Mouse (Mus musculus) megakaryocyte progenitor cell, adult 5-6 weeks (primary cell): ENCODE measurements at regions not wholly inside any gene's neighbourhood (a gene's known extent, or its start where the extent isn't known, plus 50 kb on each side); places are given as distances from the start of the nearest gene placed in this dataset.

ENCODE experiments used
- ATAC-seq: replicated peaks from 2 replicates; pipeline ENCODE4 v1.8.0; 2016; ENCODE audit warnings: mild to moderate bottlenecking, moderate TSS enrichment, inconsistent platforms; ENCODE audit not compliant: poor library complexity

DNA sequence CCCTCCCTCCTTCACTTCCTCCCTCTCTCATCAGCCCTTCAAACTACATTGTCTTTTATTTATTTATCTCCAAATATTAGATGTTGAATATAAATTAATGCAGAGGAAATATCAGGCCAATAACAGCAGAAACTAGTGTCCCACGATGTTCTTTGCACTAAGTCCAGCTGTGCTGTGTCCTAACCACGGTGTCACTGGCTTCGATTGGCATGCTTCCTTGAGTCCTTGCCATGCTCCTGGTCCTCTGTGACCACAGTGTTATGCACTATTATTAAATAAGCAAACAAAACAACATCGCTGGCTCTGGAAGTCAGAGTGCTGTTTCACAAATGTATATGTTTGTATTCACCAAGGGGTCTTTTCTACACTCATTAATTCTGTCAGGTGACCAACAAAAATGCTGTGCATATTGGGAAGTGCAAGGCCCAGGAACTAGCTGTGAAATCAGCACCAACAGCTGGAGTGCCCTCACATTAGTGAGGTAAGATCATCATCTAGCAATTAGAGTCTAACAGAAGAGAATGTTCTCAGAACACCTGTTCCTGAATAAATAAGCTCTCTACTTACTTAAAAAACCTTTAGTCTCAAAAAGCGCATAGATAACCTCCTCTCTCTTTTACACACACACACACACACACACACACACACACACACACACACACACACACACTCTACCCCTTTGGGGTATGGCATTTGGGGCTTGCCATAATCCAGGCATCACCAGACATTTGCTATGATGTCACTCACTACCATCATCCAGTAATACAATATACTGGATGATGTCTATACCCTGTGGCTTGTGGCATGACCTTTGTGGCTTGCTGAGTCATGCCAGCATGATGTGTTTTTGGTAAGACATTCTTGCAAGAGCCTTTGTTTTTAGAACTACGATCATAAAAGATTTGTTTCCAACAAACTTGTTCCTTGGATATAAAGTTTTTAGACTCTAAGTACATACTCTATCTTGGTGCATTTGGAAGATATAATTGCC lies 81.9 kb upstream of the Rgs2 start:
- peak; percentile 99 for ATAC-seq

DNA sequence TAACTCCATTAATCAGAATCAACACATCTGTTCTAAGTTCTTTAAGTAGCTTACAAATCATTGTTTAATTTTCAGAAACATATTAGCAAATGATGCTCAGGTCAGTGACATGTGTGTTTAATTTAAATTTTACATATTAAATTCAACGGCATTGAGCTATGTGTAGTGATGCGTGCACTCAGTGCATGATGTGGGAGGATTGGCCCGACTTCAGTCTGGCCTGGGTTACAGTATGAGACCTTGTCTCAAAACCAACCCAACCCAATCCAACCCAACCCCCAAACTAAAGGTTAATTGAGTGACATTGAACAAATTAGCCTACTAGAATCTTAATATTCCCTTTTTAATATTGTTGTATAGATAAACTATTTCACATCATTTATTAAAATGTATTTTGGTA lies 75.0 kb upstream of the Rgs2 start:
- no peak for ATAC-seq

DNA sequence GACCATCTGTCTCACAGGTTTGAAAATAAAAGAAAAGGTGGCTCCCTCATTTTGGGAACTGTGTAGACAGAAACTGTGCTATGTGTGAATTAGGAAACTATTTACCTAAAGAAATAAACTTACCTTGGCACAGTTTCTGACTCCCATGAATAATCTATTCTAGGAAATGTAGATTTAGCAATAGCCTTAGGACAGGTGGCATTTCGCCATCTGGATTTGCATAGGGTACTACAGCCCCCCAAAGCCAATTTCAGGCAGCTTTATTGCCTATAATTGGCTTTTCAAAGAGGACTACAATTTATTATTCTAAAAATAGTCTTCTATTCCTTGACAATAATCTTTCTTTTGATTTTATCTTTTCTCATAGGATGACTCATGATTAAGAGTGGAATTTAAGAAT lies 74.5 kb upstream of the Rgs2 start:
- ATAC-seq, result no peak

DNA sequence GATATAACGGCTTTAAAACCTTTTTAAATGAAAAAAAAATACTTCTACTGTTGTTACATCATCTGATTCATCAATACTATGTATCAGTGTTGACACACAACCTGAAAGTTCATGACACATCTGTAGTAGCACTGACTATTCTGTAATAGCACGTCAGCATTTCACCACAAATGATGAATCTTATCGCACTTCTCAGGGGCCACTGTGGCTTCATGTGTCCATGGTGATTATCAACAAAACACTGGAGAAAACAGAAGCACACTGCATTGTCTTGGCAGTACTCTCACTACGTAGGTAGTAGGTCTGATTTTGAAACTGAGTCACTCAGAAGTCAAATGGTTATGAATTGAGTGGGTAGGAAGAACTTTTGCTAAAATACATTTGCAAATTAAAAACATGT lies 72.0 kb upstream of the Rgs2 start:
- ATAC-seq, result peak; percentile 97

DNA sequence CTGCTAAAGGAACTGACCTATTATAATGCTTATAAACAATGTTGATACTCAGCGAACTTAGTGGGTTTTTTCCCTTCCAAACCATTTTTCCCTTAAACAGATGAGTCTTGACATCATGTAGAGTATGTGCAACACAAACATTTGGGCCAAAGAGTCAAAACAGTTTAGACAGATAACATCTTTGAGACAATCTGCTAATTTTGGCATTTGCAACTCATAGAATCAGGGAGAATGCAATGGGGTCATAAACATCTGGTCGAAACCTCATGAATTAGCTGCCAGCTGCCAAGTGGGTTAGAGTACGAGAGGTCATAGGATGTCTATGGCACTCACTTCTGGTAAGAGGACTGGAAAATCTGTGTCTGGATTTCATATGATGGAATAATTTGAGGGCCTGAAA lies 57.3 kb upstream of the Rgs2 start:
- no peak for ATAC-seq

DNA sequence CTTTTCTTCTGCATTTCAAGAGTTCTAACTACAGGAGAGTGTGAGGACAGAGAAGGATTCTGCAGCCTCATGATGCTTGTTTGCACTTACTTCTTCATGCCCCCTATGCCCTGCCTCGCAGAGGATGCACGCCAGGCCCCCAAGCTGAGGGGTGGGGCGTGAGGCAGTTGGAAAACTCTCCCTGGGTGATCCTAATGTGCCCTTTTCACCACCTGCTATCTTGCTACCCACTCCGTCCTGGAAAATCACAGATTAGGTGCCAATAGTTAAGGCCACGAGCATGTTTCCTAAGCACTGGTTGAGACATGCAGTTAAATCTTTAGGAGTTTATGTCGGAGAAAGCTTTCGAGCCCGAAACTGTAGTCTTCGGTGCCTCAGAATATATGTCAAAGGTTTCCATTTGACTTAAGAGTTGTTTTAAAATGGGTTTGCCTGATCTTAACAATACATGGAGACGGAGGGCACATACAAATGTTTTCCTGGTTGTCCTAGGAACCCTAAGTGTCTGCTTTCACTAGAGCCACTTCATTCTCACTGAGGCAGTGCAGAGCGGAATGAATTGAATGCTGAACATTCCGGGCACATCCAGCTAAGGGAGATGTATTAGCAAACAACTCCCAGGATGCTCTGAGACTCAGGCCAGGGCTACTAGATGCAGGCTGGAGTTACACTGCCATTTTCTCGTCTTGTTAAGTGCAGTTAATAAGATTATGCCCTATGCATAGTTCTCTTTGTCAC lies 51.7 kb upstream of the Rgs2 start:
- ATAC-seq, result no peak
